Mouse (Mus musculus): Measurements from ENCODE around the gene B3gnt9. TPM values are rescaled to one million over a fixed set of nuclear protein-coding genes. Genes with fewer than 3 reads are reported as not detected.

B3gnt9 gene
- polyA plus RNA-seq, 1 experiment: 11.6 TPM

- peaks cover 18% of the 10 kb centered on the region for H3K4me1 ChIP-seq (replicated peaks; ENCODE audit: control insufficient read depth, insufficient read depth, low read length)
- no peak for TF ChIP-seq POLR2A (IDR thresholded peaks at IDR 0.05; ENCODE audit: control insufficient read depth, extremely low read depth, insufficient read depth, low read length, poor library complexity)
- no peak for TF ChIP-seq CTCF (IDR thresholded peaks at IDR 0.05; ENCODE audit: borderline replicate concordance, control insufficient read depth, extremely low read depth, insufficient read depth, low read length, poor library complexity)
- peak within 1 kb of the TSS; percentile 41 for H3K4me3 ChIP-seq (ENCODE audit: control insufficient read depth, insufficient read depth, low read length)
- no peak for DNase-seq
- 16% methylated on average over 10 of the region's 10 CpGs for WGBS
- H3K27me3 ChIP-seq (ENCODE audit: control insufficient read depth, insufficient read depth, low read length): peaks cover 2% of the 10 kb centered on the region; the same call in 1 of the 2 replicates
- H3K27ac ChIP-seq (ENCODE audit: control insufficient read depth, insufficient read depth, low read length): no peak within 1 kb of the TSS
- H3K36me3 ChIP-seq (ENCODE audit: control insufficient read depth, insufficient read depth, low read length): no peaks in the 10 kb centered on the region
These were observed 20.9 kb upstream of the B3gnt9 start, which contains the start of gene Nol3 for GRCm38 (mm10) chr8:105275840-105276239. Nol3 (plus strand) TSS chr8:105276140.

DNA sequence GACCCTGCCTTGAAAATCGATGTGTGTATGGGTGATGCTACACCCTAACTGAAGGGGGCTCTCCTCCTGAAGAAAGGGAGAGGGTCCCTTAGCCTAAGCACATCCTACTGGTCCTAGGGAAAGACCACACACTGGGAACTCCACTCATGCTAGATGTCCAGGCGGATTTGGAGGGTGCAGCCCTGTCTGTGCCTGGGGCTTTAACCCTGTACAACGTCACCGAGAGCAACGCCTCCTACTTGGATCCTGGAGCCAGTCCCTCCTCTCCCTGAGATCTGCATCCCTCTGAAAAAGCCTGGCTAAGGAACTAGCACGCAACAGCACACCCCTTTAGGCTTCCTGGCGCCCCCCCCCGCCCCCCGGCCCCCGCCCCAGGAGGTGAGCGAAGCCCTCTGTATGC is 20.4 kb upstream of the B3gnt9 start:
- Histone ChIP-seq H3K4me3 (ENCODE audit: control insufficient read depth, insufficient read depth, low read length) (no peak overlapping the region), H3K27ac (ENCODE audit: control insufficient read depth, insufficient read depth, low read length) (no peak overlapping the region), H3K4me1 (replicated peaks; ENCODE audit: control insufficient read depth, insufficient read depth, low read length) (peaks cover 23% of the 10 kb centered on the region), H3K36me3 (ENCODE audit: control insufficient read depth, insufficient read depth, low read length) (no peaks in the 10 kb centered on the region), H3K27me3 (ENCODE audit: control insufficient read depth, insufficient read depth, low read length) (peaks cover 4% of the 10 kb centered on the region; the same call in 1 of the 2 replicates)
- TF ChIP-seq POLR2A (IDR thresholded peaks at IDR 0.05; ENCODE audit: control insufficient read depth, extremely low read depth, insufficient read depth, low read length, poor library complexity) (no peak), CTCF (IDR thresholded peaks at IDR 0.05; ENCODE audit: borderline replicate concordance, control insufficient read depth, extremely low read depth, insufficient read depth, low read length, poor library complexity) (no peak)
- no peak for DNase-seq
- WGBS: 30% methylated on average over 11 of the region's 11 CpGs

DNA sequence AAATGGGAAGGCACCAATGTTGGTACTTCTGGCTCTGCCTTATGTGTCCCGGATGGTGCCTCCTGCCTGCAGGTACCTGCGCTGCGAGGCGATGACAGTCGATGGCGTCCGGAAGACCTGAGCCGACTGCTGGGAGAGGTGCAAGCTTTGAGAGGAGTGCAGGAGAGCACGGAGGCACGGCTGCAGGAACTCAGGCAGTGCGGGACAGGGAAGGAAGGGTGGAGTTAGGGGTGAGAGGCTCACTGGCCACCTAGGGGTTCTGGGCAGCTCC is 15.9 kb upstream of the B3gnt9 start:
- Histone ChIP-seq H3K4me3 (ENCODE audit: control insufficient read depth, insufficient read depth, low read length) (no peak overlapping the region), H3K4me1 (replicated peaks; ENCODE audit: control insufficient read depth, insufficient read depth, low read length) (peaks cover 26% of the 10 kb centered on the region), H3K27ac (ENCODE audit: control insufficient read depth, insufficient read depth, low read length) (no peak overlapping the region), H3K36me3 (ENCODE audit: control insufficient read depth, insufficient read depth, low read length) (no peaks in the 10 kb centered on the region; the same call in none of the 2 replicates), H3K27me3 (ENCODE audit: control insufficient read depth, insufficient read depth, low read length) (peaks cover 17% of the 10 kb centered on the region; the same call in 1 of the 2 replicates)
- DNase-seq: no peak
- 32% methylated on average over 11 of the region's 11 CpGs for WGBS
- TF ChIP-seq CTCF (IDR thresholded peaks at IDR 0.05; ENCODE audit: borderline replicate concordance, control insufficient read depth, extremely low read depth, insufficient read depth, low read length, poor library complexity) (no peak), POLR2A (IDR thresholded peaks at IDR 0.05; ENCODE audit: control insufficient read depth, extremely low read depth, insufficient read depth, low read length, poor library complexity) (no peak)

DNA sequence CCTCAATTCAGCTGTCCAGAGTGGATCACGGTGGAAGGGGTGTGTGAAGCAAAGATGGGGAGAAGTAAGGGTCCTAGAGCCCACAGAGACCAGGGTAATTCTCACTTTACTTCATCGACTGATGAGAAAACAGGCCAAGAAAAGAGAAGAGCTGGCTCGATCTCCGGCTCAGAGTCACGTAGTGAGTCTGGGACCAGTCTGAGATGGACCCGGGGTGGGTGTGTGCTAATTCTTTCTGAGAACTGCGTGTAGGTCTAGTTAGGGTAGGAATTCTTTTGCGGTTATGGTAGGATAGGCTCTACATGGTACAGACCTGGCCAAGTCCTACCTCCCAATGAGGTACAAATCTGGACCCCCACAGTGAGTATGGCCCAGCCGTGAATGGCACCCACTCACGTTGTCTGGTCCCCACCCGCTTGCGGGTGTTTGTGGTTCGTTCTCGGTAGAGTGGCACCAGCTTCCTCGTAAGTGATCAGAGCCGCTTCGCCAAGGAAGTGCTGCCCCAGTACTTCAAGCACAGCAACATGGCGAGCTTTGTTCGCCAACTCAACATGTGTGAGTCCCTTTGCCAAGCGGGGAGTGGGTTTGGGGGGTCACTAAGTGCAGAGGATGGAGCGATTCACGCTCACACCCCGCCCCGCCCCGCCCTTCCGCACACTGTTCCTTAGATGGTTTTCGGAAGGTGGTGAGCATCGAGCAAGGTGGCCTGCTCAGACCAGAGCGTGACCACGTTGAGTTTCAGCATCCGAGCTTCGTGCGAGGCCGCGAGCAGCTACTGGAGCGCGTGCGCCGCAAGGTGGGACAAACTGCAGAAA is 15.4 kb upstream of the B3gnt9 start:
- no peaks in the 10 kb centered on the region; the same call in none of the 2 replicates for H3K36me3 ChIP-seq (ENCODE audit: control insufficient read depth, insufficient read depth, low read length)
- peaks cover 17% of the 10 kb centered on the region; the same call in 1 of the 2 replicates for H3K27me3 ChIP-seq (ENCODE audit: control insufficient read depth, insufficient read depth, low read length)
- no peak for TF ChIP-seq CTCF (IDR thresholded peaks at IDR 0.05; ENCODE audit: borderline replicate concordance, control insufficient read depth, extremely low read depth, insufficient read depth, low read length, poor library complexity)
- TF ChIP-seq POLR2A (IDR thresholded peaks at IDR 0.05; ENCODE audit: control insufficient read depth, extremely low read depth, insufficient read depth, low read length, poor library complexity): no peak
- 0 out of 2 replicates have a peak overlapping the region, but pooled peaks have one; percentile 0 for H3K4me3 ChIP-seq (ENCODE audit: control insufficient read depth, insufficient read depth, low read length)
- H3K27ac ChIP-seq (ENCODE audit: control insufficient read depth, insufficient read depth, low read length): no peak overlapping the region
- peaks cover 25% of the 10 kb centered on the region for H3K4me1 ChIP-seq (replicated peaks; ENCODE audit: control insufficient read depth, insufficient read depth, low read length)
- no peak for DNase-seq
- 21% methylated on average over 39 of the region's 39 CpGs for WGBS

DNA sequence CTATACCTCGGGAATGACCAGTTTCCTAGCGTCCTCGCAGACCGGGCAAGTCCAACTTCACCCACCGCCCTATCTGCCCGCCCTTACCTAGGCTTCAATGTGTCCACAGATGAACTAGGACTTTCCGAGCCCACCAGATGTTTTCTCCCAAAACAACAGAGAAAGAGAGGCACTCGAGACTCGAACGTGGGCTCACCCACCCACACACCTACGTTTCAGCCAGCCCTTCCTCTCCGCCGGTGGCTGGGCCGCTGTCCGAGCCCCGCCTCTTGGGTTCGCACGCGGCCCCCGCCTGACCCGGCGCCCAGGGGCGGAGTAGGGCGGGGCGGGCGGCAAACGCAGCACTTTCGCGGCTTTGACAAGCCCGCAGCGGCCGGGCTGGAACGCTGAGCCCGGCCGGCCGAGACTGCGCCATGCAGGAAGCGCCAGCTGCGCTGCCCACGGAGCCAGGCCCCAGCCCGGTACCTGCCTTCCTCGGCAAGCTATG is 14.6 kb upstream of the B3gnt9 start, which contains the start of gene Hsf4:
Gene Hsf4, plus strand, starts transcription at position 341 of the 487 bp plus-strand sequence.
- Histone ChIP-seq H3K36me3 (ENCODE audit: control insufficient read depth, insufficient read depth, low read length) (no peaks in the 10 kb centered on the region; the same call in none of the 2 replicates), H3K4me1 (replicated peaks; ENCODE audit: control insufficient read depth, insufficient read depth, low read length) (peaks cover 27% of the 10 kb centered on the region), H3K4me3 (ENCODE audit: control insufficient read depth, insufficient read depth, low read length) (peak within 1 kb of the TSS; percentile 0; the same call in 1 of the 2 replicates), H3K27ac (ENCODE audit: control insufficient read depth, insufficient read depth, low read length) (no peak within 1 kb of the TSS), H3K27me3 (ENCODE audit: control insufficient read depth, insufficient read depth, low read length) (peaks cover 17% of the 10 kb centered on the region; the same call in 1 of the 2 replicates)
- TF ChIP-seq CTCF (IDR thresholded peaks at IDR 0.05; ENCODE audit: borderline replicate concordance, control insufficient read depth, extremely low read depth, insufficient read depth, low read length, poor library complexity): no peak
- no peak for TF ChIP-seq POLR2A (IDR thresholded peaks at IDR 0.05; ENCODE audit: control insufficient read depth, extremely low read depth, insufficient read depth, low read length, poor library complexity)
- no peak for DNase-seq
- WGBS: 10% methylated on average over 42 of the region's 42 CpGs

DNA sequence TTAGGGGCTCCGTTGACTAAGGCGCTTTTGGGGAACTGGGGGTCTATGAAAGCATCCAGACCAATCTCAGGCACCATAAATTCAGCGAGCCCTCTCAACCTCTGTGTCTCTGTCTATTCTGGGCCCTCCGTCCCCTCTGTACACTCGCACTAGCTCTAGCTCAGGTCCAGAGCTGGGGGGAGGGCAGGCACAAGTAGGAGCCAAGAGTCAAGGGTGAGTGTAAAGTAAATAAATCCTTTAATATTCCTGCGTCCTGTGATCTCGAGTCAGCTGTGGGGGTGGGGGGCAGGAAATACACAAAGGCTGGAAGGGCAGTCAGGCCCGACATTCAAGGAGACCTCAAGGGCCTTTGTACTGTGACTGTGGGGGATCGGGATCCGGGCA is 14.1 kb upstream of the B3gnt9 start:
- Histone ChIP-seq H3K4me1 (replicated peaks; ENCODE audit: control insufficient read depth, insufficient read depth, low read length) (peaks cover 27% of the 10 kb centered on the region), H3K4me3 (ENCODE audit: control insufficient read depth, insufficient read depth, low read length) (peak overlapping the region; percentile 0; the same call in 1 of the 2 replicates), H3K27me3 (ENCODE audit: control insufficient read depth, insufficient read depth, low read length) (peaks cover 17% of the 10 kb centered on the region; the same call in 1 of the 2 replicates), H3K27ac (ENCODE audit: control insufficient read depth, insufficient read depth, low read length) (no peak overlapping the region), H3K36me3 (ENCODE audit: control insufficient read depth, insufficient read depth, low read length) (no peaks in the 10 kb centered on the region; the same call in none of the 2 replicates)
- no peak for DNase-seq
- 62% methylated on average over 10 of the region's 10 CpGs for WGBS
- TF ChIP-seq POLR2A (IDR thresholded peaks at IDR 0.05; ENCODE audit: control insufficient read depth, extremely low read depth, insufficient read depth, low read length, poor library complexity) (no peak), CTCF (IDR thresholded peaks at IDR 0.05; ENCODE audit: borderline replicate concordance, control insufficient read depth, extremely low read depth, insufficient read depth, low read length, poor library complexity) (no peak)

All from thymus, adult 2 months (tissue).